In the genomic region with DNA sequence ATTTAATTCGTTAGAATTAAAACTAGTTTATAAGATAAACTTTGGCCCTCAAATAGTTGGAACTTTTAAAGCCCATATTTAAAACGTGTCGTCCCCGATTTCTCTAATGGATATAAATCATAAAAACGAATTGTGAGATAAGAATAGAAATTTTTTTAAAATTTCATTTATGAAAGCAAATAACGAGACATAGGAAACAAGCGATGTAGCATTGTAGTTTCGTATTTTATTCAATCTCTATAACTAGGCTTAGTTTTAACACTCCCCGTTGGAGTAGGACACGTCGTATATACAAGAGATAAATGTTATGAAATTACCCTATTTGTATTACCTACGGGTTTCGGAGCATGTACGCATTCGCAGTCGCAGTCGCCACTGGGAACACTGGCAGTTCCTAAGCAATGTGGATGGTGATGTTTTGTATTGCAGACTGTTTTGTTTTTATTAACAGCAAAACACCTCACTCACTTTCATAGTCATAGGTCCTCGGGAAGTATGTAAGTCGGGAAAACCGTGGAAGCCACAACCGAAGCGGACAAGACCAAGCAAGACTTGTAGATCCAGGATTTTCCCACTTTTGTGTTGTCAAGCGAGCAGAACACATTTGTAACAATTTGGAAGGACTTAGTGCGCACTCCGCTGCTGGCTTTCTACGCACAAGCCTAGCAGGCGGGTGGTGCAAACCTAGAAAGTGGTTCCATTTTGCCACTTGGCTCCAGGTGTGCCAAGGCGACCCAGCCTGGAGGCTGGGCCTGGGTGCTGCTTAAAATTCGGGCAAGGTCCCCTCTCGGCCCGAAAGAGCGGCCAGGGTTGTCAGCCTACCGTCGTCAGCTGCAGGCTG, we compare ENCODE assay signal across 9 mouse cellular contexts. TPM values are rescaled to one million over a fixed set of nuclear protein-coding genes. Genes with fewer than 3 reads are reported as not detected.
DNase-seq lines count a peak whose midpoint lies in the region.
"Had no signal": no experiment of that assay in that cellular context is flagged by ENCODE, and none has a peak within 500 bp of the region (broad histone marks: within the 10 kb centered on the region; RNA-seq: fewer than 3 reads in every experiment).

No protein-coding gene starts in this region.

- no peaks in the 10 kb centered on the region for H3K9me3 ChIP-seq in heart, embryonic 10.5 days
- no peaks in the 10 kb centered on the region for H3K9me3 ChIP-seq in midbrain, embryonic 10.5 days (replicated peaks)

- peak overlapping the region; percentile 61 for H3K4me3 ChIP-seq in heart, embryonic 10.5 days
- H3K4me3 ChIP-seq in midbrain, embryonic 10.5 days: peak overlapping the region; percentile 64

- WGBS in heart, embryonic 10.5 days: 4% methylated on average over 34 of the region's 34 CpGs
- 3% methylated on average over 34 of the region's 34 CpGs for WGBS in midbrain, embryonic 10.5 days

- peaks cover 88% of the 10 kb centered on the region for H3K27me3 ChIP-seq in heart, embryonic 10.5 days (ENCODE audit: insufficient read depth, poor library complexity, severe bottlenecking)
- H3K27me3 ChIP-seq in midbrain, embryonic 10.5 days (ENCODE audit: low read depth, poor library complexity, severe bottlenecking): peaks cover 96% of the 10 kb centered on the region

- no peak for DNase-seq in heart, embryonic 10.5 days (ENCODE audit: low spot score)
- DNase-seq in heart, adult 9 months (ENCODE audit: low spot score in 2 of 2): no peak
- peak; percentile 6 for DNase-seq in brain, adult 2 months (ENCODE audit: low read depth, low spot score)
- peak; percentile 11 for DNase-seq in heart, postnatal 4 days
- DNase-seq in midbrain, embryonic 10.5 days (ENCODE audit: low spot score): peak; percentile 59
- DNase-seq in adipocyte (ENCODE audit: low spot score): no peak
- no peak for DNase-seq in ovary, postnatal 10 days (ENCODE audit: low spot score)
- DNase-seq in natural killer cell, adult 2 months (ENCODE audit: low spot score in 2 of 2): no peak

- no peaks in the 10 kb centered on the region for H3K36me3 ChIP-seq in heart, embryonic 10.5 days
- H3K36me3 ChIP-seq in midbrain, embryonic 10.5 days: no peaks in the 10 kb centered on the region

- no peak overlapping the region for H3K27ac ChIP-seq in heart, embryonic 10.5 days
- H3K27ac ChIP-seq in midbrain, embryonic 10.5 days (replicated peaks): peak overlapping the region; percentile 77; the same call in 1 of the 2 replicates

- peaks cover 27% of the 10 kb centered on the region for H3K4me1 ChIP-seq in heart, embryonic 10.5 days
- H3K4me1 ChIP-seq in midbrain, embryonic 10.5 days: peaks cover 49% of the 10 kb centered on the region

RNA-seq across cellular contexts. Expression of a gene that starts 2.0 kb away (rescaled TPM):
- polyA plus RNA-seq in heart, embryonic 10.5 days (2016; fragmentation: Nextera tagmentation; extraction: Ambion mirVana): not detected in 2 replicates
- total RNA-seq in heart, postnatal 4 days (2021): not detected
- polyA plus RNA-seq in midbrain, embryonic 10.5 days (2016; fragmentation: Nextera tagmentation; extraction: Ambion mirVana): 1.00 and 1.2 TPM in 2 replicates
- polyA plus RNA-seq: C2C12 had no signal

RNA-seq across cellular contexts. Expression of a gene that starts 23.5 kb away (rescaled TPM):
- polyA plus RNA-seq in heart, embryonic 10.5 days (2016; fragmentation: Nextera tagmentation; extraction: Ambion mirVana): 595 and 755 TPM in 2 replicates
- 100 to 1,000 TPM; 851 to 876 TPM for total RNA-seq in heart, postnatal 4 days (2021)
- polyA plus RNA-seq in midbrain, embryonic 10.5 days (2016; fragmentation: Nextera tagmentation; extraction: Ambion mirVana): 293 and 344 TPM in 2 replicates

RNA-seq across cellular contexts. Expression of a gene that starts 37.3 kb away (rescaled TPM):
- 3.2 and 3.6 TPM in 2 replicates for polyA plus RNA-seq in heart, embryonic 10.5 days (2016; fragmentation: Nextera tagmentation; extraction: Ambion mirVana)
- total RNA-seq in heart, postnatal 4 days (2021): 100 to 1,000 TPM; 103 to 110 TPM
- polyA plus RNA-seq in midbrain, embryonic 10.5 days (2016; fragmentation: Nextera tagmentation; extraction: Ambion mirVana): 0.17 and 0.22 TPM in 2 replicates

Comparison
In these comparisons a context has a peak if more than half of its experiments do, and no peak if none do; other contexts are left out.
1. DNase-seq: peak in brain, adult 2 months (single experiment), heart, postnatal 4 days (single experiment) and midbrain, embryonic 10.5 days (single experiment); none in heart, embryonic 10.5 days (single experiment), heart, adult 9 months (0 of 2), adipocyte (single experiment), ovary, postnatal 10 days (single experiment) and natural killer cell, adult 2 months (0 of 2).